ENCODE assay signal across 13 mouse cellular contexts in the genomic region with DNA sequence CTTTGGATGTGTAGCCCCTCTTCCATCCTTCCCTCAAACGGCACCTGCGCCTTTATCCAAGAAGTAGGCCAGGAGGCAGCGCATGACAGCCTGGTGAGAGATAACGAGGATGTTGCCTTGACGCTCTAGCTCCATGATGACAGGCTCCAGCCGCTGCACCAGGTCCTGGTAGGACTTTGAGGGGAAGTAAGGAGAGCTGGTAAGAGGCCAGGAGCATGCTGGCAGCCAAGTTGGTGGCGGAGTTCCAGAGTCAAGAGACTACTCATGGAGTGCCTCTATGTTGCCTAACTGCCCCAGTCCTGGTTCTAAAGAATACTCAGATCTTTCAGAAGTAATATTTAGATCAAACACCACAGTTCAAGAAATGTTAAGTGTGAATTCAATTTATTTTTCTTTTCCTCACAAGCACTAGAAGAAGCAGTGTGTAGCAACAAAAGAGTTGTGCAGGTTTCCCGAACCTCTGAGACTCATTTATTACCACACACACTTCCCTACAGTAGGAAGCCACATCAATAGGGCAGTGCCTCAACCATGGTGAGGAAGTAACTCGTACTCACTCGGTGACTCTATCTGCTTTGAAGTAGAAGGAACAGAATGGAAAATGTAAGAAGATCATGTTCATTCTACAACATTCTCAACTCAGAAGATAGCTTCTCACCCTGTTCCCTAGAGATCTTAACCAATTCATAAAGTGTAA. TPM values are rescaled to one million over a fixed set of nuclear protein-coding genes. Genes with fewer than 3 reads are reported as not detected.
DNase-seq lines count a peak whose midpoint lies in the region; ATAC-seq and TF ChIP-seq lines count a peak whose summit lies in the region.
"Had no signal": no experiment of that assay in that cellular context is flagged by ENCODE, and none has a peak within 500 bp of the region (broad histone marks: within the 10 kb centered on the region; RNA-seq: fewer than 3 reads in every experiment).

No protein-coding gene starts in this region.

- intact Hi-C loops in left cerebral cortex, postnatal 10 days (cut with DNase I): loop anchor here (5.0 kb wide), 1 partner anchor 352 kb away; no protein-coding TSS in a partner anchor
- intact Hi-C loops in left cerebral cortex, adult 2 months (cut with DNase I): no loop called here
- intact Hi-C loops in left cerebral cortex, postnatal 14 days (cut with DNase I): no loop called here

- 93% methylated on average over 10 of the region's 10 CpGs for WGBS in midbrain, embryonic 11.5 days

- H3K36me3 ChIP-seq in midbrain, embryonic 11.5 days (ENCODE audit: control insufficient read depth, insufficient read depth, low read length): peaks cover 4% of the 10 kb centered on the region

- no peaks in the 10 kb centered on the region for H3K27me3 ChIP-seq in midbrain, embryonic 11.5 days (ENCODE audit: control insufficient read depth, insufficient read depth, low read length)

- no peak overlapping the region for H3K4me3 ChIP-seq in left cerebral cortex, adult 2 months
- no peak overlapping the region for H3K4me3 ChIP-seq in midbrain, embryonic 11.5 days (ENCODE audit: low read depth, low read length)

- no peaks in the 10 kb centered on the region for H3K4me1 ChIP-seq in midbrain, embryonic 11.5 days (ENCODE audit: control insufficient read depth, insufficient read depth, low read length)

- H3K27ac ChIP-seq in left cerebral cortex, adult 2 months: no peak overlapping the region; the same call in 1 of the 2 replicates
- no peak overlapping the region for H3K27ac ChIP-seq in midbrain, embryonic 11.5 days (ENCODE audit: low read depth, low read length)
- H3K27ac ChIP-seq: liver, embryonic 14.5 days had no signal

- no peaks in the 10 kb centered on the region for H3K9me3 ChIP-seq in midbrain, embryonic 11.5 days (ENCODE audit: control insufficient read depth, low read length)

- DNase-seq in left cerebral cortex, postnatal 10 days (ENCODE audit: extremely low spot score in 1 of 2, low spot score in 2 of 2): peak; percentile 28 to 46
- DNase-seq in left cerebral cortex, adult 2 months (ENCODE audit: extremely low spot score in 1 of 2, low spot score in 2 of 2): no peak
- DNase-seq in cerebellum, postnatal 14 days: peak; percentile 73 to 80
- peak; percentile 39 to 40 for DNase-seq in left cerebral cortex, postnatal 14 days (ENCODE audit: low spot score in 2 of 2)
- peak; percentile 31 for DNase-seq in thymus, postnatal 14 days
- DNase-seq in kidney, adult 9 months: no peak
- DNase-seq in midbrain, embryonic 11.5 days (ENCODE audit: low spot score, missing footprints): no peak
- DNase-seq in kidney, postnatal 14 days: no peak

- H3K4me2 ChIP-seq in midbrain, embryonic 11.5 days: no peak overlapping the region

- TF ChIP-seq CTCF in left cerebral cortex, adult 2 months (IDR thresholded peaks at IDR 0.05): no peak

- ATAC-seq in midbrain, embryonic 11.5 days (ENCODE audit: low FRiP score): no peak

- no peak overlapping the region for H3K9ac ChIP-seq in midbrain, embryonic 11.5 days (ENCODE audit: low read length)
- H3K9ac ChIP-seq: liver, embryonic 14.5 days had no signal

RNA-seq across cellular contexts. Expression of a gene that starts 15.5 kb away (rescaled TPM):
- total RNA-seq in left cerebral cortex, postnatal 10 days (2021): not detected
- not detected for total RNA-seq in left cerebral cortex, adult 2 months (2021)
- total RNA-seq in left cerebral cortex, postnatal 14 days (2021): under 1 TPM in 1 of 2 experiments, not detected in 1; 0.62 TPM
- polyA plus RNA-seq in midbrain, embryonic 11.5 days (2014; fragmentation: Nextera tagmentation; extraction: Ambion mirVana): not detected in 2 replicates
- polyA plus RNA-seq: kidney, embryonic 14.5 days; liver, embryonic 14.5 days; neural tube, embryonic 11.5 days; stomach, embryonic 14.5 days had no signal

RNA-seq across cellular contexts. Expression of a gene that starts 17.0 kb away (rescaled TPM):
- 10 to 100 TPM; 10.3 to 10.4 TPM for total RNA-seq in left cerebral cortex, postnatal 10 days (2021)
- 10 to 100 TPM; 16.0 to 17.2 TPM for total RNA-seq in left cerebral cortex, adult 2 months (2021)
- total RNA-seq in left cerebral cortex, postnatal 14 days (2021): 10 to 100 TPM; 12.9 to 13.6 TPM
- polyA plus RNA-seq in midbrain, embryonic 11.5 days (2014; fragmentation: Nextera tagmentation; extraction: Ambion mirVana): 11.7 and 13.6 TPM in 2 replicates

RNA-seq across cellular contexts. Expression of a gene that starts 29.0 kb away (rescaled TPM):
- total RNA-seq in left cerebral cortex, postnatal 10 days (2021): 10 to 100 TPM; 42.5 to 43.7 TPM
- 10 to 100 TPM; 43.3 to 45.7 TPM for total RNA-seq in left cerebral cortex, adult 2 months (2021)
- 10 to 100 TPM; 40.1 to 41.9 TPM for total RNA-seq in left cerebral cortex, postnatal 14 days (2021)
- polyA plus RNA-seq in midbrain, embryonic 11.5 days (2014; fragmentation: Nextera tagmentation; extraction: Ambion mirVana): 6.3 and 9.5 TPM in 2 replicates

RNA-seq across cellular contexts. Expression of a gene that starts 31.7 kb away (rescaled TPM):
- 1 to 10 TPM in 1 of 2 experiments, under 1 TPM in 1; 0.92 to 1.0 TPM for total RNA-seq in left cerebral cortex, postnatal 10 days (2021)
- total RNA-seq in left cerebral cortex, adult 2 months (2021): 1 to 10 TPM; 1.3 to 1.7 TPM
- 1 to 10 TPM; 1.6 TPM for total RNA-seq in left cerebral cortex, postnatal 14 days (2021)
- polyA plus RNA-seq in midbrain, embryonic 11.5 days (2014; fragmentation: Nextera tagmentation; extraction: Ambion mirVana): 0.29 and 0.37 TPM in 2 replicates

RNA-seq across cellular contexts. Expression of a gene that starts 38.7 kb away (rescaled TPM):
- not detected for total RNA-seq in left cerebral cortex, postnatal 10 days (2021)
- not detected for total RNA-seq in left cerebral cortex, adult 2 months (2021)
- total RNA-seq in left cerebral cortex, postnatal 14 days (2021): not detected
- polyA plus RNA-seq in midbrain, embryonic 11.5 days (2014; fragmentation: Nextera tagmentation; extraction: Ambion mirVana): 0.04 TPM in 1 of 2 replicates, not detected in the other
- total RNA-seq: ES-E14 had no signal
- polyA plus RNA-seq: neural tube, embryonic 11.5 days had no signal

Comparison
In these comparisons a context has a peak if more than half of its experiments do, and no peak if none do; other contexts are left out.
1. DNase-seq: peak in left cerebral cortex, postnatal 10 days (2 of 2), cerebellum, postnatal 14 days (2 of 2), left cerebral cortex, postnatal 14 days (2 of 2) and thymus, postnatal 14 days (single experiment); none in left cerebral cortex, adult 2 months (0 of 2), kidney, adult 9 months (single experiment), midbrain, embryonic 11.5 days (single experiment) and kidney, postnatal 14 days (single experiment).